Mouse (Mus musculus) thymus, postnatal 25 days (tissue): Measurements from ENCODE around the gene Osm.
A peak's percentile ranks its signal among the peaks of the same experiment; 100 is the strongest.

ENCODE experiments used
- DNase-seq: peaks from one replicate; pipeline ENCODE4 v3.0.0; 2022

Osm gene

GRCm38 (mm10) chr11:4216248-4217000 lies 19.8 kb upstream of the Osm start:
- DNase-seq, result no peak

DNA sequence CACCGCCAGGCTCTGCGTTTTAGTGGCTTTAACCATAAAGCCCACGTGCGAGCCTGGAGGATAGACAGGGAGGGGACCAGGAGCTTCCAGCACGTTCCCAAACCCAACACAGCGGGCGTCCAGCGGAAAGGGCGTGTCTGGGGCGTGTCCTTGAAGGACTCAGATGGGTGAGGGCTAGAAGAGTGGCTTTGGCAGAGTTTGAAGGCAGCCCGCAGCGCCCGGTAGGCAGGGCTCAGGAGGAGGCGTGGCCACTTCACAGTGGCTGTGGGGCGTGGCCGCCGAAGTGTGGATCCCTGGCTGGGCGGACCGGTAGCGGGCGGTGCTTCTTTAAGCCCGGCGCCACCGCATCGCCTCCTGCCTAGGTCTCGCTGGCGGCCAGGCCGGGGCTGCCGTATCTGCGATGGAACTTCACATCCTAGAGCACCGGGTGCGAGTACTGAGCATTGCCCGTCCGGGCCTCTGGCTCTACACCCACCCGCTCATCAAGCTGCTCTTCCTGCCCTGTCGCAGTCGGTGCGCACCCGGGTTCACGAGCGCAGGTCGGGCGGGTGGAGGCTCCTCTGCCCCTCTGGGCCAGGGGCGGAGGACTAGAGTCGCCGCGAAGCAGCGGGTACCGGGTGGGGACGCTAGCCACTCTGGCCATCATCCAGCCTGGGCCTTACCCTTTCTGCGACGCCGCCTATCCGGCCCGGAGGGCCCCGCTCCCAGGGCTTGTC lies 18.1 kb upstream of the Osm start, which contains the start of gene Castor1:
Castor1 (plus strand) TSS at position 312 of the 716 bp plus-strand sequence.
- peak; percentile 84 for DNase-seq

DNA sequence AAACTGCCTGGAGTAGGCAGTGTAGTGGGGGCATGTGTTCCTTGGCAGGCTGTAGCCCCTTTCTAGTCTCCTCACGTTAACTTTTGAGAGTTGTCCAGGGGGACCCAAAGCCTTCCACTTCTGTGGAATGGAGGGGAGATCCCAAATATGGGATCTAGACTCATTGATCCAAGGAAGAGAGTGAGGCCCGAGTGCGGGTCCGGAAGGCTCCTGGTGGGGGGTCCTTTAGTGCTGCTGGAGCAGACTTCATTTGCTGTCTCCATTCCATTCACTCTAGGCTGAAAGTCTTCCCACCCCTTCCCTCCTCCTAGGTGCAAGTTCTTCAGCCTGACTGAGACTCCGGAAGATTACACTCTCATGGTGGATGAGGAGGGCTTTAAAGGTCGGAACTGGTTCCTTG lies 17.6 kb upstream of the Osm start:
- no peak for DNase-seq

DNA sequence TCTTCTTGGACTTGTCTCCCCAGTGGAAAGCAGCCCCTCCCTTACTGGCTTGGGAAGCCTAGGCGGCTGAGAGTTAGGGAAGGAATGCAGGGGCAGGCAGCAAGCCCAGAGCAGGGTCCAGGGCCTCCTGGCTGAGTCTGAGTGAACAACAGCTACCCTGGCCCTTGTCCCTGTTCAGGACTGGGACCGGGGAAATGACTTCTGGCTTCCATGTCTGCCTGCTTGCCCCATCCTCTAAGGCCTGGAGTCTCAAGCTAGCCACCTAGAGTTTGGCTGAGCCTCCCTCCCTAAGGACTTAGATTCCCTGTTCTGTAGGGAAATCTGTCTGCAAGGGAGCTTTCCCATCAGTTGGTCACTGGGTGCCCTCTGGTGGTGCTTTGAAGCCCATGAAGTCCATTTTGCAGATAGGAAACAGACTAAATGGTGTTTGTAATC lies 16.9 kb upstream of the Osm start:
- peak; percentile 36 for DNase-seq

DNA sequence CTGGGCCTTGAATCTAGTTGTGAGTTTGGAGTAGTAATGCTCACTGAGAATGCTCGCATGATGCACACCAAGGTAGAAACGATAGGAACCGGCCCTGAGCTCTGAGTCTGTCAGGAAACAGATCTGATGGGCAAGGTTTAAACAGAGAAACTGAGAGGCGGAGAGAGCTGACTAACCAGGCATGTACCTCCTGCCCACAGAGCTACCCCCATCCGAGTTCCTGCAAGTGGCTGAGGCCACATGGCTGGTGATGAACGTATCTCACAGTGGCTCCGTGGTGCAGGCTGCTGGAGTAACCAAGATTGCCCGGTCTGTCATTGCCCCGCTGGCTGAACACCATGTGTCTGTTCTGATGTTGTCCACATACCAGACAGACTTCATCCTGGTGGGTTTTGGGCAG lies 16.3 kb upstream of the Osm start:
- no peak for DNase-seq

DNA sequence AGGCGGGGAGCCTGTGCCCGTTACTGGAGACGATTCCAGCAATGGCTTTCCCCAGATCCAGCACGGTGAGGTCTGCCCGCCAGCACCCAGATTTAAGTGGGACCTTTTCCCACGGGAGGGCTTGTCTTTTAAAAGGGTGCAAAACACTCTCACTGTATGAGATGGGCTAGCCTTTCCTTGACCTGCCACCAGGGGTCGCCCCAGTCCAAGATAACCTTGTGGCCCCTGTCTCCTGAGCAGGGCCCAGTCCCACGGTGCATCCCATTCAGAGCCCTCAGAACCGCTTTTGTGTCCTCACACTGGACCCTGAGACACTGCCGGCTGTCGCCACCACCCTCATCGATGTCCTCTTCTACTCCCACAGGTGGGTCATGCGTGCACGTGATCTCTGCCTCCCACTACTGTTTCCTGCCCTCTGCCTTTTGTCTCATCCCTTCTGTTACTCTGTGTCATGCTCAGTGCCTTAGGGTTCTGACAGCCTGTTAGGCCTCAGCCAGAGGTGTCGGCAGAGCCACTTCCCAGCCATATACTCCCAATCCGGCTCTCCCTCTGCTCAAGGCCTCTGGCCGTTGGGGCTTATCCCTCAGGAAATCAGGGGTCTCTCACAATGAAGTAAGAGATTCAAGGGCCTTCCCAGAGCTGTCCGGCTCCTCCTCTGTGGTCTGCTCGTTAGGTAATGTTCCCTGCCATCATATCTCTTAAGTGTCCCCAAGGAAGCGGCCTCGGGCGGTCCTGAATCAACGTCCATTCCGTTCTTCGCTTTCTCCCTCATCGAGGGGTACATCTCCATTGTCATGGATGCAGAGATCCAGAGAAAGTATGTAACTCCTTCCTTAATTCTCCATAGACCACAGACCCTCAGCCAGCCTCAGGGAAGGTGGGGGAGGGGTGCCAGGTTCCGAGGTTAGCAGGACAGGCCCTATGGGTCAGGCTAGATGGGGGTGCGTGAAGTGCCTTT lies 15.5 kb upstream of the Osm start:
- DNase-seq, result peak; percentile 87

DNA sequence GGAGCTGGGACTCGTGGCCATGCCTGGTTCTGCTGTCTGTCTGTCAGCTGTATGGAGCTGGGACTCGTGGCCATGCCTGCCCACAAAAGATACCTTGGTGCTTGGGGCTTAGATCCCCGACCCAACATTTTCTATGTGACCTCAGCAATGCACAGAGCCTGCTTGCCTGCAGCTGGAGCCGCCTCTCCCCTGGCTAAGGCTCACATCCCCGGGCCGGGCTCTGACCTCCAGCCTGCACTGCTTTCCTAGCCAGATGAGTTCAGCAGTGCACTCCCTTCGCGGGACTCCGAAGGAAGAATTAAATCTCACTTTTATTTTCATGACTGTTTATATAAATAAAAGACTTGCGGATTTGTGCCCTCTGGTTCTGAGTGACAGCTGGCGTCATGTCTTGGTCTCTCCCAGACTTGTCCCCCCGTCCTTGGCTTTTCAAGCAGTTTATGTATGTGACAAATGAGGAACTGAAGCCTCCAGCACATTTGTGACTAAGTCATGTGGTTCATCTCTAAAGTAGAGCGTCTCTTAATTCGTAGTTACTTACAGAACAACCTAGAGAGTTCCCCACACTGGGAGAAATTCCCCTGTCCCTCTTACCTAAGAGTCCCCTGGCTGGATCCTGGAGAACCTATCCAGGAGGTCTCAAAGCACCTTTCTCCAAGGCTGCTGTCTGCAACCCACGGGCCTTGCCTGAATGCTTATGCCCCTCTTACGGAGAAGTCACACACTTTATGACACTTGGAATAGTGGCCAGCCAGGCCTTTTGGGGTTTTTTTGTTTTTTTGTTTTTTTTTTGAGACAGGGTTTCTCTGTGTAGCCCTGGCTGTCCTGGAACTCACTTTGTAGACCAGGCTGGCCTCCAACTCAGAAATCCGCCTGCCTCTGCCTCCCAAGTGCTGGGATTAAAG lies 13.9 kb upstream of the Osm start:
- no peak for DNase-seq

- DNase-seq, result no peak
Observed at GRCm38 (mm10) chr11:4223393-4224188, 12.6 kb upstream of the Osm start.

- no peak for DNase-seq
Observed at GRCm38 (mm10) chr11:4224223-4224622, 12.0 kb upstream of the Osm start.

- DNase-seq, result no peak
Observed at GRCm38 (mm10) chr11:4226569-4227325, 9.5 kb upstream of the Osm start.

GRCm38 (mm10) chr11:4228463-4228862 lies 7.8 kb upstream of the Osm start:
- no peak for DNase-seq

DNA sequence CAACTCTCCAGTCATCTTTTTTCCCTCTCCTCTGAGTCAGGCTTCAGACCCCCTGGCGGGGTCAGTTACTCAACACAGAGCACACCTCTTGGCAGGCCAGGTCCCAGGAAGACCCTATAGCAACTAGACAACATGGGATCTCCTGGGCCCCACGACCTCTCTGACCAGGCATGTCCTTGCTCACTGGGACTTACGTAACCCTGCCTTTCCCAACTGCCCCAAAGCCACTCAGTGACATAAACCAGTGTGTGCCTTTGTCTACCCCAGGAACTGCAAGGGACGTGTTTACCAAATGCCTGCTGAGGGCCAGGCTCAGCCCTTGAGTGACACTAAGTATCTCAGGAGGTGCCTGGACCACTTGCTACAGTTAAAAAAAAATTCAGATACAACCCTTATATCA lies 6.4 kb upstream of the Osm start:
- no peak for DNase-seq

DNA sequence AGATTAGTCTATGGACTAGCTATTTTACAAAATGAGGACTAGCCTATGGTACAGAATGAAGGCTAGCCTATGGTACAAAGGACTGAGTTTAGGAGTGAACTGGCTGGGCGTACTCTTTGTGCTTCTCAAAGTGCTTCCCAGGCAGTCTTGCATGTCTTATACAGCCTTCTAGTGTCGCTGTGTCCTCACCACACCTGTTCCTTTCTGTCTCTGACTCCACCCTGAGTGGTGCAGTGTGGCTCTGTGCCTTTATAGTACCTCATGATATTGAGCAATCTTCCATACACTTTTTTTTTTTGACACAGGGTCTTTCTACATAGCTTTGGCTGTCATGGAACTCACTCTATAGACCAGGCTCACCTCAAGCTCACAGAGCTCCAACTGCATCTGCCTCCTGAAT lies 4.8 kb upstream of the Osm start:
- DNase-seq, result no peak

DNA sequence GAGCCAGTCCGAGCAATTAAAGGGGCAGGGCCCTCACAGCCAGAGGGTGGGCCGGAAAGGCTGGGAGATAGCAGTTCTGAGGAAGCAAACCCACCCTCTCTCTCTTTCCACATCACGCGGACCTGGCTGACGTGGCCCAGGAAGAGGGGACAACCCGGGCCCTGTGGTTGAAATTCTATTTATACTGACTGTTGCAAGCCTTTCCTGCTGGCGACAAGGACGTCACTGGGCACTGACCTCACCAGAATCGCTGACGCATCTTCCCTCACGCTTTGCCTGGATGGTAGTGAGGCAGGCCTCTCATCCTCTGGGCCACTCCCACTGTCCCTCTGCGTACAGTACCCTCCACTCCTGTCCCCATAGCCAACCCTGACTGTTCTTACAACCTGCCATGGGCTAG lies 3.6 kb upstream of the Osm start:
- no peak for DNase-seq

GRCm38 (mm10) chr11:4235052-4235655 lies 1.1 kb upstream of the Osm start:
- no peak for DNase-seq

DNA sequence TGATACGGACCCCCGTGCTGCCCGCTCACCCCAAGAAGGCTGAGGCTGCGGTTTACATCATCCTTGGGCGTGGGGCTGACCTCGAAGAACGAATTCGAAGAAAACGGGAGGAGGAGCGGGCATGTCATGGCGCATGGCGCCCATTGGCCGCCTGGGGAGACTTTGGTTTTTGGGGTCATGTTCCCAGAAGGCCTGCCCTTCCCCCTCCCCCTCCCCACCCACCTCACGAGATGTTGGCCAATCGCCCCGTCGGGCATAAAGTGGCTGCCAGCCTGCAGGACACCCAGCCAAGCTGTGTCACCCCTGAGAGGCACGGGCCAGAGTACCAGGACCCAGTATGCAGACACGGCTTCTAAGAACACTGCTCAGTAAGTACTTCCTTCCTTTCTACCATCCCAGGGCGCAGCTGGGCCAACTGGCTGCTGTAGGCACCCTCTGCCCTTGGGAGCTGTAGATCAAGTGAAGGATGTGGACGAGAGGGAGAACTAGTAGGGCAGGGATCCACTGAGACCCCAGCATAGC lies 387 bp downstream of the Osm start:
- DNase-seq, result peak; percentile 50

DNA sequence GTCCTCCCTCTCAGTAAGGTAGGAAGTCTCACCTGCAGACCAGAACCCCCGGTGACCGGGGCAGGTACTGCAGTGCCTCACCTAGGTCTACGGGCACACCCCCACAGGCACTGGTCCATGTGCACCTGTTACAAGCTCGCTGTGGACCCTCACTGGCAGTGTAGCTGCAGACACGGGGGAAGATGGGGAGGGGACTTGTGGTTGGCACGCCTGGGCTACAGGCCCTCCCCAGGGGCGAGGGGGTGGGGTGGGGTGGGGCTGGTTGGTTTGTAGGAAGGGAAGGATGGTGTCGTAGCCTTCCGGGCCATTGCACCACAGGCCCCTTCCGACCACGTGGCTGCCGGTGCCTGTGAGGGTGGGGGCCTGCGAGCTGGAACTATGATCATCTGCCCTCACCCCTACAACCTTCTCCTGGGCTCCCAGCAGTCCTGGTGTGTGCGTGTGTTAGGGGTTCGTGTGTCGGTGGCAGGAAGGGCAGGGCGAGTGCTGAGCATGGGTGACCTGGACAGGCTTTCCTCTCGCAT lies 1.2 kb downstream of the Osm start:
- peak; percentile 74 for DNase-seq

DNA sequence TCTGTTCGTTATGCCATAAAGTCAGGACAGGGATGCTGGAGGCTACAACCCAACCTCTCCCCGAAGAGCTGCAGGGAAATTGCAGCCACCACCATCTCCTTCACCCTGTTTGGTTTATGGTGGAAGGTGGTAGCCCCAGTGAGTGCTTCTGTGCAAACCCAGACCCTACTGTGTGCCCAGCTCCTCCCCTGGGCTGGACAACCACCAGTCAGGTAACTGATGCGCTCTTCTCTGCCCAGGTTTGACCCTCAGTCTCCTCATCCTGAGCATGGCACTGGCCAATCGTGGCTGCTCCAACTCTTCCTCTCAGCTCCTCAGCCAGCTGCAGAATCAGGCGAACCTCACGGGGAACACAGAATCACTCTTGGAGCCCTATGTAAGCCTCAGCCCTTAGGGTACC lies 1.9 kb downstream of the Osm start:
- no peak for DNase-seq

- no peak for DNase-seq
Observed at GRCm38 (mm10) chr11:4239691-4240090, 3.5 kb downstream of the Osm start.

- DNase-seq, result no peak
Observed at GRCm38 (mm10) chr11:4240151-4240550, 3.9 kb downstream of the Osm start.
